Mouse (Mus musculus) megakaryocyte, embryonic 14.5 days (primary cell): ENCODE data around the gene Klhl42. TPM values are rescaled to one million over a fixed set of nuclear protein-coding genes. Genes with fewer than 3 reads are reported as not detected.

Experiments used
- H3K27me3 ChIP-seq: replicated peaks from 2 replicates; pipeline ENCODE3; 2012; ENCODE audit warnings: inconsistent platforms
- H3K36me3 ChIP-seq: replicated peaks from 2 replicates; pipeline ENCODE3; 2012; ENCODE audit warnings: low read length, inconsistent platforms, mixed read lengths
- H3K4me1 ChIP-seq: 2 replicates; pipeline ENCODE4 v1.6.1; 2012; ENCODE audit warnings: inconsistent platforms
- H3K4me3 ChIP-seq: replicated peaks from 2 replicates; pipeline ENCODE3; 2012; ENCODE audit warnings: moderate library complexity, mild to moderate bottlenecking, inconsistent platforms
- H3K9me3 ChIP-seq: 2 replicates; pipeline ENCODE4 v1.6.1; 2012; ENCODE audit warnings: inconsistent platforms
- FLI1 ChIP-seq: IDR thresholded peaks from 2 replicates; pipeline ENCODE4 v1.6.1; 2012; ENCODE audit warnings: low read length, inconsistent platforms, mixed read lengths
- GATA1 ChIP-seq: IDR thresholded peaks from 3 replicates; pipeline ENCODE4 v1.6.1; 2012; ENCODE audit warnings: mixed read lengths, low read length, inconsistent platforms, borderline replicate concordance
- polyA plus RNA-seq: library from polyadenylated mRNA; stranded (reverse); fragments of >175 nt; gene quantifications from 2 replicates; pipeline ENCODE4 v1.2.3, GENCODE M21; 2012; ENCODE audit warnings: low replicate concordance; ENCODE audit not compliant: insufficient read depth

Klhl42 gene
- polyA plus RNA-seq, 1 experiment = 1.7 TPM

DNA sequence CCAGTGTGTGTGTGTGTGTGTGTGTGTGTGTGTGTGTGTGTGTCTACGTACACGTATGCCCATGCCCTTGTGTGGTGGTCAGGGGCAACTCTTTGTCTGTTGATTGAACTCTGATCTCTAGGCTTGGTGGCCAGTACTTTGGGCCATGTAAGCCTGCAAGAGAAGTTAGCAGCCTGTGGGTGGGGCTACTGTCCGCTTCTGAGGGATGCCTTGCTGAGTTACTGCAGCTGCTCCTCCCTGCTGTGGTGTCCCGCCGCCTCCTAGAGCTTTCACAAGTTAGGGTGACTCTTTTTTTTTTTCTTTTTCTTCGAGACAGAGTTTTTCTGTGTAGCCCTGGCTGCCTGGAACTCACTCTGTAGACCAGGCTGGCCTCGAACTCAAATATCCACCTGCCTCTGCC, 31.9 kb upstream of the Klhl42 start:
- H3K4me1 ChIP-seq = no peaks in the 10 kb centered on the region
- TF ChIP-seq FLI1 = no peak
- no peak for TF ChIP-seq GATA1
- H3K9me3 ChIP-seq = no peaks in the 10 kb centered on the region
- peaks cover 97% of the 10 kb centered on the region for H3K36me3 ChIP-seq
- H3K27me3 ChIP-seq = no peaks in the 10 kb centered on the region
- H3K4me3 ChIP-seq = no peak overlapping the region

DNA sequence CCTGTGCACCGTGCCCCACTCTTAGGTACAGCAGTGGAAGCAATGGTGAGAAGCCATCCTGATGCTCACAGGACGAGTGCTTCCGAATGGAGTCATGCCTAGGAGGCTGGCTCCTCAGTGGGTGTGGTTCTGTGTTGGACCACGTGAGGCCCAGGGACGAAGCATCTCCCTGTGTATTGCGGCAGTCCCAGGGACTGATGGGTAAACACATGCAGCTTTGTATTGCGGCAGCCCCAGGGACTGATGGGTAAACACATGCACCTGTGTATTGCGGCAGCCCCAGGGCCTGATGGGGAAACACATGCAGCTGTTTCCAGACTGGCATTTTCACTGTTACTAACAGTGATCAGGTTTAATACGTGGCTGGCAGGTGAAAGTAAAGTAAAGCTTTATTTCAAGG, 29.5 kb upstream of the Klhl42 start:
- Histone ChIP-seq H3K27me3 (no peaks in the 10 kb centered on the region), H3K36me3 (peaks cover 91% of the 10 kb centered on the region), H3K9me3 (no peaks in the 10 kb centered on the region), H3K4me3 (no peak overlapping the region), H3K4me1 (no peaks in the 10 kb centered on the region)
- TF ChIP-seq FLI1 (no peak), GATA1 (no peak)

DNA sequence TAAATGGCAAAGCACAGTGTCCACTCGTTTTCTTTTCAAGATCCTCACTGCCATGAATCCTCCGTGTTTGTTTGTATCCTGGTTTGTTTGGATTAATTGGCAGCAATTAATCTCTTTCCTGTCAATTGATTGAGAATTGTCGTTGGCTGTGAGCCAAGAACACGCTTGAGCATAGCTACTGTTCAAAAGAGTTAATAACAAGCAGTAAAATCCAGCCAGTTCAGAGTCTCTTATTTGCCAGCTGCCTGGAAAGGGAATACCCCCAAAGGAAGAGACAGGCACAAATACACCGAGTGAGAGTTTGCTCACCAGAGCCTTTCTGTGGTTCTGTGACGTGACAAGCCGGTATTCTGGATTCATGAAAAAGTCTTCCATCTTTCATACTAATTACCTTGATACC, 29.1 kb upstream of the Klhl42 start:
- no peak for TF ChIP-seq GATA1
- TF ChIP-seq FLI1 = no peak
- H3K36me3 ChIP-seq = peaks cover 91% of the 10 kb centered on the region
- H3K9me3 ChIP-seq = no peaks in the 10 kb centered on the region
- no peak overlapping the region for H3K4me3 ChIP-seq
- H3K4me1 ChIP-seq = no peaks in the 10 kb centered on the region
- no peaks in the 10 kb centered on the region for H3K27me3 ChIP-seq

DNA sequence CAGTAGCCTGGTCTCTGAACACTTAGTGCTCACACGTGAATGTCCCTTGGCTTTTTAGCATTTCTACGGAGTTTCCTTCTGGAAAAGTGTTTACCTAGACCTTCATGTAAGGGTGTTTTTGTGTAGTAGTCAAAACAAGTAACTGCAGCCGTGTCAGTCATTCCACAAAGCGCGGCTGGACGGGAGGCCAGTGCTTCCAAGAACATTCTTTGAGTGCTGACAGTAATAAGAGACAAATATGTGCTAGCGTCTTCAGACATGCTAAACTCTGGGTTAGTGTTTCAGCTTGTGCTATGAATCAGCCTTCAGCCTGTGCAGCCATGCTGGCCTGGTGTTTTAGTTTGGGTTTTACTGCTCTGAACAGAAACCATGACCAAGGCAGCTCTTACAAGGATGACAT, 28.5 kb upstream of the Klhl42 start:
- no peak overlapping the region for H3K4me3 ChIP-seq
- TF ChIP-seq GATA1 (no peak), FLI1 (no peak)
- H3K36me3 ChIP-seq = peaks cover 91% of the 10 kb centered on the region
- no peaks in the 10 kb centered on the region for H3K27me3 ChIP-seq
- H3K4me1 ChIP-seq = no peaks in the 10 kb centered on the region
- H3K9me3 ChIP-seq = no peaks in the 10 kb centered on the region

DNA sequence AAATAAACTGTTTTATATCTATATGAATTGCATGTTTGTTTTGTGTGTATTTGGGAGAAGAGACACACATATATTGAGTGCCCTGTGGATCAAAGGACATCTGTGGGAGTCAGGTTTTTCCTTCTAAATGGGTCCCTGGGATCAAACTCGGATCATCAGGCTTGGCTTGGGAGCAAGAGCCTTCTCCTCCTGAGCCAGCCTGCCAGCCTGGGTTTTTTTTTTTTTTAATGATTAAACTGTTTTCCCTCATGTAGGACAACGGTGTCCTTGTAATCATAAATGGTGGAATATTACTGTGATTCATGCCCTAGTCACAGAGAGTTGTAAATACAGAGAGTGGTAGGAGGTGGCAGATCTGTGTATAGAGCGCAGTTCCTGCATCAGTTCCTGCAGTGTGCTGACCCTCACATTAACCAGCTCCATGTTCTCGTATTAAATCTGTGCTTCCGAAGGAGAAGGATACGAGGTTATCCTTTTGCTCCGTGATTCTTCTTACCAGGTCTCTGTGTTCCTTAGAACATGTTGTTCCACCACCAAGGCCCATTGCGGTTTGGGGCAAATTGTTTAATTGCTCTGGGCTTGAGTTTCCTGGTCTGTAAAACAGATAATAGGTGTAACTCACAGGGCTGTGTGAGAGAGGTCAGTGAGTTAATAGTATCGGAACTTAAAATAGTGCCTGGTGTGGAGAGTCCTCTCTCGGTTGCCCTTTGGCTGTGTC, 26.8 kb upstream of the Klhl42 start:
- no peaks in the 10 kb centered on the region for H3K27me3 ChIP-seq
- H3K4me3 ChIP-seq = no peak overlapping the region
- H3K4me1 ChIP-seq = no peaks in the 10 kb centered on the region
- peaks cover 87% of the 10 kb centered on the region for H3K36me3 ChIP-seq
- TF ChIP-seq GATA1 (no peak), FLI1 (no peak)
- H3K9me3 ChIP-seq = no peaks in the 10 kb centered on the region

DNA sequence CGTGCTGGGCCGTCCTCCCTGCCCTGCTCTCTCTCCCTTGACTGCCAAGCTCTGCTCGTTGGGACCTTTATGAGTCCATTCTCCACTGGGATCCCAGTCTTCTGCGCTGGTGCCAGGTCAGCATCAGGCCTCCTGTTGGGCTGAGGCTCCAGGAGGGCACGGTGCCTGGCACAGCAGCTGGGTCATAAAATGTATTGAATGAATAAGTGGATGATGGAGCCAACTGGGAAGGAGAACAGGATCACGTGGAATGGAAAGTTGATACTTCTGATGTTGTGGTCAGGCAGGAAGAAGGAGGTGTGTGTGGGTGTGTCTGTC, 26.3 kb upstream of the Klhl42 start:
- Histone ChIP-seq H3K9me3 (no peaks in the 10 kb centered on the region), H3K4me1 (no peaks in the 10 kb centered on the region), H3K4me3 (no peak overlapping the region), H3K36me3 (peaks cover 88% of the 10 kb centered on the region), H3K27me3 (no peaks in the 10 kb centered on the region)
- TF ChIP-seq GATA1 (no peak), FLI1 (no peak)

DNA sequence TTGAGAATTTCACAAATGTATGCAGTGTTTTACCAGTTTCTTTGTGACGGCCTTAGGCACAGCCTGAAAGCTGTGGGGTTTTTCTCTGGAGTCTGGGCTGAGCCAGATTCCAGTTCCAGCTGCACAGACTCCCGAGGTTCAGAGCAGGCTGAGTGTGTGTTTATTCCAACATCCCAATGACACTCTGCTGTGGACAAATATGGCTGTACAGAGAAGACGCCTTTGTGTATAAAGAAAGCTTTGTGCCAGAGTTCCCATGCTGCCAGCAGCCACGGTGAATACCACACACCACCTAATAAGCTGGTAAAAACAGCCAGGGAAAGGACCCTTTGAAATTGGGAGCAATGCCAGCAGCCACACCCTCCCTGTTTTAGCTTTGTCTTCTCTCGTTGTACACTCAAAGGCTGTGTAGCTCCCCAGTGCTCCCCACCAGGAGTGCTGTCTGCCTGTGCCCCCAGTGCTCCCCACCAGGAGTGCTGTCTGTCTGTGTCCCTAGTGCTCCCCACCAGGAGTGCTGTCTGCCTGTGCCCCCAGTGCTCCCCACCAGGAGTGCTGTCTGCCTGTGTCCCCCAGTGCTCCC, 15.3 kb upstream of the Klhl42 start:
- no peak for TF ChIP-seq FLI1
- TF ChIP-seq GATA1 = no peak
- Histone ChIP-seq H3K9me3 (no peaks in the 10 kb centered on the region), H3K4me1 (peaks cover 22% of the 10 kb centered on the region), H3K4me3 (no peak overlapping the region), H3K27me3 (no peaks in the 10 kb centered on the region), H3K36me3 (peaks cover 43% of the 10 kb centered on the region)

DNA sequence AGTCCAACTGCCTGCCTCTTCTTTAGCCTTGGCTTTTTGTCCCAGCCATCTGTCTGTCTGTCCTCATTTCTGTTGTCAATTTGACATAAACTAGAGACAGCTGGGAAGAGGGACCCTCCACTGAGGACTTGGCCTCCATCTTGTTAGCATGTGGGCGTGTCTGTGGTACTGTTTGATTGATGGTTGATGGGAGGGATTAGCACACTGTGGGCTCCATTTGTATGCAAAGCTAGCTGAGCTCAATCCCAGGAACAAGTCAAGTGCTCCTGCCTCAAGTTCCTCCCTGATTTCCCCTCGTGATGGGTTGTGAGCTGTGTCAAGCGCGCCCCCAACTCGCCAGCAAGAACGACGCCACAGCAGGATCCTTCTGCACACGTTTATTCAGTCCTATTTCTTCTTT, 14.3 kb upstream of the Klhl42 start:
- peaks cover 15% of the 10 kb centered on the region for H3K4me1 ChIP-seq
- no peaks in the 10 kb centered on the region for H3K27me3 ChIP-seq
- no peak for TF ChIP-seq FLI1
- no peak for TF ChIP-seq GATA1
- H3K36me3 ChIP-seq = peaks cover 34% of the 10 kb centered on the region
- no peak overlapping the region for H3K4me3 ChIP-seq
- no peaks in the 10 kb centered on the region for H3K9me3 ChIP-seq

DNA sequence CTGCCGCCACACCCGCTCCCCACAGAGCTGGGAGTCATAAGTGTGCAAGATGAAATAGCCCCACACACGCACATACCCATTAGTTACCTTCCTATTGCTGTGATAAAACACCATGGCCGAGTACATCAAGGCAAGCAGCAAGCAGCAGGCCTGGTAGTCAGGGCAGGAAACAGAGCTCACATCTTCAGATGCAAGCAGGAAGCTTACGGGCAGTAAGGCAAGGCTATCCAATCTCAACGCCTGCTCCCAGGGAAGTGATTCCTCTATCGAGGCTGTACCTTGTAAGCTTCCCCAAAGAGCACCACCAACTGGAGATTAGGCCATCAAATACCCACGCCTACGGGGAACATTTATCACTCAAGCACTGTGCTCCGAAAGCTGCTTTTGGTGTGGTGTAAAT, 11.3 kb upstream of the Klhl42 start:
- peaks cover 5% of the 10 kb centered on the region for H3K4me1 ChIP-seq
- TF ChIP-seq GATA1 = no peak
- no peak for TF ChIP-seq FLI1
- H3K36me3 ChIP-seq = peaks cover 14% of the 10 kb centered on the region
- H3K27me3 ChIP-seq = no peaks in the 10 kb centered on the region
- no peak overlapping the region for H3K4me3 ChIP-seq
- H3K9me3 ChIP-seq = no peaks in the 10 kb centered on the region

DNA sequence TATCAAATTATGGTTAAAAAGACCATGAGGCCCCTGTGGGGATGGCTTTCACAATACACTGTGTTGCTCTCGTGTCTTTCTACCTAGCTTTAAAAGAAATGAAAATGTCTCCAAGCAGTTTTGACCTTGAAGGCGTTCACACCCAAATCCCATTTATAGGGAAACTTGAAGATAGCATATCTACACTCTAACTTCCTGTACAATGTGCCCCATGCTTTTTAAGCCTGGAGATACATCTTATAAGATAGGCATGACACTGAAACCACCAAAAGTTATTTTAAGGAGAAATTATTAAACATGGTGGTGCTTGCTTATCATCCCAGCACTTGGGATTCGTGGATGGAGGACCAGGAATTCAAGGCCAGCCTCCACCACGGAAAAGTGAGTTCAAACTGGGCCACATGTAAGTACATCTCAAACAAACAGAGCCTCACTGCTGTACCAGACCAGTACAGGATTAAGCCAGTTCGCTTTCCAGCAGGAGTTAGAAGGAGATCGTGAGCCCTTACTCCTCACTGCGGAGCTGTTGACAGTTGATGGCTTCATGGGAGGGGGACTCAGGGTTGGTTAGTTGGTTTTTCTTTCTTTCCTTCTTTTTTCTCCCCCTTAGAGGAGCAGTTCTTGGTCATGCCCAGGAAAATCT, 5.7 kb upstream of the Klhl42 start:
- Histone ChIP-seq H3K4me3 (no peak overlapping the region), H3K27me3 (no peaks in the 10 kb centered on the region), H3K36me3 (peaks cover 4% of the 10 kb centered on the region), H3K4me1 (peaks cover 16% of the 10 kb centered on the region), H3K9me3 (no peaks in the 10 kb centered on the region)
- TF ChIP-seq GATA1 (no peak), FLI1 (no peak)
